Mouse (Mus musculus): ENCODE results near the gene Rfwd3. TPM values are rescaled to one million over a fixed set of nuclear protein-coding genes. Genes with fewer than 3 reads are reported as not detected.

Rfwd3 gene
- total RNA-seq (2012; rRNA removed) (54.2 and 59.3 TPM in 2 replicates), polyA plus RNA-seq (2012; ENCODE audit: insufficient read depth in 1 of 2, insufficient read length in 2 of 2, low read depth in 1 of 2, low replicate concordance in 2 of 2, missing spikeins in 1 of 2) (10 to 100 TPM in 1 of 2 experiments, not detected in 1; 63.2 TPM)

DNA sequence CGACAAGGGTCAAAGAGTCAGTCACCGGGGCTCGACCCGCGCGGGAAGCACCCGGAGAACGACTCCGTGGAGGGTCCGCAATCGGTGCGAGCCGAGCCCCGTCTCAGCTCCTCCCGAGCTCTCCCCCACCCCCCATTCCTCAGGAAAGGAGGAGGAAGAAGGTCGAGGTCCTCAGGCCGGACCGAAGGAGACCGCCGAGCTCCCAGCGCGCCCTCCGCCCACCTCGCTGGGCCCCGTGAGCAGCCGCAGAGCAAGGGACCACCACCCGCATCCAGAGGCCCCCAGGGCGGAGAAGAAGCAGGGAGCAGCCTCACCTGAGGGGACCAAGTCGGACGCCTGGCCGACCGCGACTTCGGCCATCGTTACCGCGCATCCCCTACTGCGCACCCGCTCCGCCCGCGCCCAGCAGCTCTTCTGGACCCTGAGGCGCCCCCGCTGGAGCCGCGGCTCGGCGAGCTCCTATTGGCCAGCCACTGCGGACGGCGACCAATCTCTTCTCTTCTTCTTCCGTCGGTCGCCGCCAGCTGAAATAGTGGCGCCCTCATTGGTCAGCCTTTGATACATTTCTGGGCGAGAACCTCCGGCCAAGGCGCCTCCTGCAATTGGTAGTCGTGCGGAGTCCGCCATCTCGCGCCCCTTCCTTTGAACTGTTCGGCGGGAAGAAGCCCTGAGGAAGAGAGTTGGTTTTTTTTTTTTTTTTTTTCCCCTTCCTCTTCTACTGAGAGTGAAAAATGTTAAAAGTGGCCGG, at the start of gene Rfwd3:
TSS of gene Rfwd3 (minus strand) at position 402 of the 748 bp plus-strand sequence.
- H3K79me2 ChIP-seq (ENCODE audit: control insufficient read depth, insufficient read depth, low read length, poor library complexity): peaks cover 34% of the 10 kb centered on the region
- H3K4me3 ChIP-seq (ENCODE audit: control insufficient read depth in 1 of 2, insufficient read depth in 1 of 2, low read depth in 2 of 2, low read length in 2 of 2): peak within 1 kb of the TSS; percentile 80 to 82
- peaks cover 2 to 4% of the 10 kb centered on the region in 2 experiments; a peak in 2 of 4 replicates for H3K4me1 ChIP-seq (ENCODE audit: control insufficient read depth in 1 of 2, insufficient read depth in 2 of 2, low read length in 2 of 2)
- no peaks in the 10 kb centered on the region for H3K27me3 ChIP-seq (ENCODE audit: control insufficient read depth in 1 of 2, insufficient read depth in 2 of 2, low read length in 2 of 2)
- peak; percentile 76 for TF ChIP-seq NRF1 (IDR thresholded peaks at IDR 0.05; ENCODE audit: insufficient read depth, low read depth, low read length, poor library complexity, severe bottlenecking)
- 0 out of 2 replicates have a peak, but pooled peaks have one; percentile 38 for TF ChIP-seq CHD2 (IDR thresholded peaks at IDR 0.05; ENCODE audit: low read length)
- no peak for TF ChIP-seq CHD1 (IDR thresholded peaks at IDR 0.05; ENCODE audit: low read depth, low read length)
- TF ChIP-seq CTCF (IDR thresholded peaks at IDR 0.05 in 2 of 3, conservative IDR thresholded peaks at IDR 0.05 in 1 of 3; ENCODE audit: control insufficient read depth in 1 of 3, insufficient read depth in 1 of 3, low read depth in 2 of 3, low read length in 3 of 3, poor library complexity in 1 of 3, severe bottlenecking in 1 of 3): peak in 1 of 3 experiments; percentile 25; a peak in 1 of 6 replicates
- 0 out of 2 replicates have a peak, but pooled peaks have one; percentile 35 for TF ChIP-seq ELF1 (IDR thresholded peaks at IDR 0.05; ENCODE audit: low read depth, low read length)
- no peak for TF ChIP-seq USF1 (IDR thresholded peaks at IDR 0.05; ENCODE audit: low read depth, low read length)
- TF ChIP-seq ETS1 (IDR thresholded peaks at IDR 0.05; ENCODE audit: low read depth, low read length): no peak
- TF ChIP-seq MYC (IDR thresholded peaks at IDR 0.05; ENCODE audit: low read depth, low read length): no peak
- no peak for TF ChIP-seq POLR2AphosphoS5 (IDR thresholded peaks at IDR 0.05; ENCODE audit: borderline replicate concordance, low read depth, low read length)
- no peak; the same call in 1 of the 2 replicates for TF ChIP-seq SIN3A (IDR thresholded peaks at IDR 0.05; ENCODE audit: low read length)
- no peak for TF ChIP-seq BHLHE40 (IDR thresholded peaks at IDR 0.05; ENCODE audit: borderline replicate concordance, low read depth, low read length)
- no peak for TF ChIP-seq TAL1 (IDR thresholded peaks at IDR 0.05; ENCODE audit: low read length)
- TF ChIP-seq USF2 (IDR thresholded peaks at IDR 0.05; ENCODE audit: borderline replicate concordance in 1 of 2, insufficient read depth in 1 of 2, low read depth in 1 of 2, low read length in 2 of 2): no peak
- TF ChIP-seq MEF2A (IDR thresholded peaks at IDR 0.05; ENCODE audit: extremely low read depth, insufficient replicate concordance, low read depth, low read length, poor library complexity, severe bottlenecking): no peak
- peak; percentile 60; the same call in 1 of the 2 replicates for TF ChIP-seq MAZ (IDR thresholded peaks at IDR 0.05; ENCODE audit: low read depth, low read length)
- no peak for TF ChIP-seq RAD21 (IDR thresholded peaks at IDR 0.05; ENCODE audit: low read depth, low read length)
- peak; percentile 92 for TF ChIP-seq NELFE (IDR thresholded peaks at IDR 0.05; ENCODE audit: low read depth, low read length)
- TF ChIP-seq HCFC1 (IDR thresholded peaks at IDR 0.05; ENCODE audit: low read depth, low read length): peak; percentile 82
- TF ChIP-seq TBP (IDR thresholded peaks at IDR 0.05; ENCODE audit: low read depth, low read length): peak; percentile 64; the same call in 1 of the 2 replicates
- no peak for TF ChIP-seq ZC3H11A (IDR thresholded peaks at IDR 0.05; ENCODE audit: low read depth, low read length)
- peak; percentile 62; the same call in 1 of the 2 replicates for TF ChIP-seq KAT2A (conservative IDR thresholded peaks at IDR 0.05; ENCODE audit: low read depth, low read length)
- TF ChIP-seq ZNF384 (IDR thresholded peaks at IDR 0.05; ENCODE audit: low read depth, low read length): peak; percentile 95
- peak; percentile 92 for TF ChIP-seq E2F4 (IDR thresholded peaks at IDR 0.05; ENCODE audit: borderline replicate concordance, low read depth, low read length)
- peak; percentile 82 to 90 for TF ChIP-seq POLR2A (IDR thresholded peaks at IDR 0.05; ENCODE audit: control insufficient read depth in 1 of 2, insufficient read depth in 1 of 2, low read depth in 1 of 2, low read length in 2 of 2, poor library complexity in 1 of 2)
- peak; percentile 92; the same call in 1 of the 2 replicates for TF ChIP-seq ZMIZ1 (IDR thresholded peaks at IDR 0.05; ENCODE audit: low read depth, low read length)
- no peaks in the 10 kb centered on the region for H3K9me3 ChIP-seq (replicated peaks; ENCODE audit: insufficient read depth, low read length)
- peak within 1 kb of the TSS; percentile 98 for H3K9ac ChIP-seq (ENCODE audit: control insufficient read depth, low read depth, low read length, poor library complexity, severe bottlenecking)
- H3K36me3 ChIP-seq (ENCODE audit: control insufficient read depth in 1 of 2, insufficient read depth in 2 of 2, low read length in 2 of 2): peaks cover 12 to 25% of the 10 kb centered on the region in 2 experiments
- DNase-seq (ENCODE audit: low read depth, low spot score): peak; percentile 99
- peak within 1 kb of the TSS; percentile 99 for H3K27ac ChIP-seq (ENCODE audit: control insufficient read depth, low read depth, low read length)

Data from MEL (cell line).